Mouse (Mus musculus) G1E (cell line): ENCODE measurements around the gene Gm9945.

ENCODE experiments used
- CTCF ChIP-seq: IDR thresholded peaks from 2 replicates; pipeline ENCODE4 v1.5.1; 2012; ENCODE audit warnings: low read depth, low read length, inconsistent platforms, mixed read lengths
- GATA1 ChIP-seq: IDR thresholded peaks from 2 replicates; pipeline ENCODE4 v1.6.1; 2012; ENCODE audit warnings: borderline replicate concordance, low read length, inconsistent platforms, mixed read lengths
- GATA2 ChIP-seq: IDR thresholded peaks from 2 replicates; pipeline ENCODE4 v1.6.1; 2012; ENCODE audit warnings: low read depth, low read length, inconsistent platforms, borderline replicate concordance
- POLR2AphosphoS5 ChIP-seq: IDR thresholded peaks from 2 replicates; pipeline ENCODE4 v1.6.1; 2012; ENCODE audit warnings: low read depth, low read length, inconsistent platforms; ENCODE audit not compliant: insufficient replicate concordance
- TAL1 ChIP-seq: conservative IDR thresholded peaks from 2 replicates; pipeline ENCODE4 v1.6.1; 2012; ENCODE audit warnings: low read depth, low read length, inconsistent platforms, mixed read lengths

GRCm38 (mm10) chr11:53443861-53444260 is 36.1 kb upstream of the Gm9945 start:
- TF ChIP-seq GATA1 (no peak), CTCF (no peak), POLR2AphosphoS5 (no peak), GATA2 (no peak), TAL1 (no peak)
